Mouse (Mus musculus) MEL (cell line): Measurements from ENCODE around the gene Best1.

ENCODE experiments used
- BHLHE40 ChIP-seq: IDR thresholded peaks from 2 replicates; pipeline ENCODE4 v1.6.1; 2012; ENCODE audit warnings: low read depth, mild to moderate bottlenecking, inconsistent platforms, low read length, improper control_type of control experiment, borderline replicate concordance
- CTCF ChIP-seq, 3 experiments: IDR thresholded peaks in 2 of 3; conservative IDR thresholded peaks in 1 of 3; 2 replicates each; pipeline ENCODE4 v1.5.1; 2011 to 2012; ENCODE audit warnings: low read length in 3 of 3, low read depth in 2 of 3, mild to moderate bottlenecking in 2 of 3, improper control_type of control experiment in 1 of 3, inconsistent platforms in 1 of 3, mixed read lengths in 1 of 3, moderate library complexity in 1 of 3; ENCODE audit not compliant: control insufficient read depth in 1 of 3, insufficient read depth in 1 of 3, poor library complexity in 1 of 3, severe bottlenecking in 1 of 3
- GATA1 ChIP-seq: IDR thresholded peaks from 2 replicates; pipeline ENCODE4 v1.6.1; 2011; ENCODE audit warnings: low read depth, low read length, improper control_type of control experiment
- MAFK ChIP-seq: IDR thresholded peaks from 2 replicates; pipeline ENCODE4 v1.6.1; 2011; ENCODE audit warnings: low read depth, mild to moderate bottlenecking, low read length, improper control_type of control experiment, borderline replicate concordance
- MXI1 ChIP-seq: IDR thresholded peaks from 2 replicates; pipeline ENCODE4 v1.6.1; 2011; ENCODE audit warnings: mild to moderate bottlenecking, low read depth, low read length, improper control_type of control experiment
- POLR2A ChIP-seq, 2 experiments: IDR thresholded peaks; 2 replicates each; pipeline ENCODE4 v1.6.1; 2011 to 2012; ENCODE audit warnings: low read length in 2 of 2, mild to moderate bottlenecking in 2 of 2, control low read depth in 1 of 2, improper control_type of control experiment in 1 of 2, low read depth in 1 of 2, moderate library complexity in 1 of 2; ENCODE audit not compliant: control insufficient read depth in 1 of 2, insufficient read depth in 1 of 2, poor library complexity in 1 of 2
- POLR2AphosphoS5 ChIP-seq: IDR thresholded peaks from 2 replicates; pipeline ENCODE4 v1.6.1; 2012; ENCODE audit warnings: low read depth, borderline replicate concordance, mild to moderate bottlenecking, inconsistent platforms, low read length, moderate library complexity, mixed read lengths
- TAL1 ChIP-seq: IDR thresholded peaks from 2 replicates; pipeline ENCODE4 v1.6.1; 2012; ENCODE audit warnings: mild to moderate bottlenecking, inconsistent platforms, low read length, moderate library complexity, mixed read lengths
- TCF12 ChIP-seq: IDR thresholded peaks from 2 replicates; pipeline ENCODE4 v1.6.1; 2014; ENCODE audit warnings: low read depth, mild to moderate bottlenecking, inconsistent platforms, low read length, improper control_type of control experiment, moderate library complexity
- USF1 ChIP-seq: IDR thresholded peaks from 2 replicates; pipeline ENCODE4 v1.6.1; 2014; ENCODE audit warnings: low read depth, mild to moderate bottlenecking, inconsistent platforms, low read length, improper control_type of control experiment, moderate library complexity
- ZC3H11A ChIP-seq: IDR thresholded peaks from 2 replicates; pipeline ENCODE4 v1.6.1; 2012; ENCODE audit warnings: low read depth, mild to moderate bottlenecking, inconsistent platforms, low read length, improper control_type of control experiment

- TF ChIP-seq TCF12 (no peak), POLR2AphosphoS5 (no peak), GATA1 (no peak), USF1 (no peak), CTCF (IDR thresholded peaks at IDR 0.05 in 2 of 3, conservative IDR thresholded peaks at IDR 0.05 in 1 of 3; ENCODE audit: control insufficient read depth in 1 of 3, insufficient read depth in 1 of 3, low read depth in 2 of 3, low read length in 3 of 3, poor library complexity in 1 of 3, severe bottlenecking in 1 of 3) (no peak), MAFK (no peak), TAL1 (no peak), MXI1 (no peak), POLR2A (IDR thresholded peaks at IDR 0.05; ENCODE audit: control insufficient read depth in 1 of 2, insufficient read depth in 1 of 2, low read depth in 1 of 2, low read length in 2 of 2, poor library complexity in 1 of 2) (no peak), BHLHE40 (no peak), ZC3H11A (no peak)
Measured at GRCm38 (mm10) chr19:10013913-10014312, 12.5 kb upstream of the Best1 start.
